Mouse (Mus musculus) G1E-ER4 (cell line): Measurements from ENCODE around the gene Serpinb9. TPM values are rescaled to one million over a fixed set of nuclear protein-coding genes. Genes with fewer than 3 reads are reported as not detected.

Source experiments
- GATA1 ChIP-seq: IDR thresholded peaks from one replicate; pipeline ENCODE4 v1.8.0; 2012; ENCODE audit warnings: low read length, inconsistent platforms
- polyA plus RNA-seq: library from polyadenylated mRNA; stranded (reverse); fragments of >175 nt; gene quantifications from 2 replicates; pipeline ENCODE4 v1.2.3, GENCODE M21; 2012

Gene Serpinb9
- polyA plus RNA-seq, 1 experiment: 0.11 TPM

DNA sequence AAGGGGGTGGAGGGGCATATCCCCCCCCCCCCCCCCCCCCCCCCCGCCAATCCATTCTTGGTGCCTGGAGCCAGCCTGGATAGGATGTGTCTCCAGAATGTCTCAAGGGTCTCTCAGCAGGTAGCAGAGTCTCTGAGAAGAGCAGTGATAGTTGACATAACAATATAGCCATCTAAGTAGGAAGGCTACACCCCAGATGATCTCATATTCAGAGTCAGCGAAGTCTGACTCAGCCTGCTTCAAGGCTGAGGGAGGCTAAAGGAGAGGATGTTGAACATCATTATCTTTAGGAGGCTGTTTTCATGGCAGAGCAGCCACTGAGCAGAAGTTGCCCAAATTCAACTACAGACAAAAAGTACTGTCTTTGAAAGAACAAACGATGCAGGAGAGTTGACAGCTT, 27.2 kb downstream of the Serpinb9 start:
- no peak for TF ChIP-seq GATA1

- no peak for TF ChIP-seq GATA1
Observed at GRCm38 (mm10) chr13:33035506-33035905, 32.5 kb downstream of the Serpinb9 start.

- TF ChIP-seq GATA1: no peak
Observed at GRCm38 (mm10) chr13:33043542-33043941, 40.5 kb downstream of the Serpinb9 start.

- TF ChIP-seq GATA1: peak; percentile 14
Observed at GRCm38 (mm10) chr13:33047234-33047633, 44.2 kb downstream of the Serpinb9 start.

DNA sequence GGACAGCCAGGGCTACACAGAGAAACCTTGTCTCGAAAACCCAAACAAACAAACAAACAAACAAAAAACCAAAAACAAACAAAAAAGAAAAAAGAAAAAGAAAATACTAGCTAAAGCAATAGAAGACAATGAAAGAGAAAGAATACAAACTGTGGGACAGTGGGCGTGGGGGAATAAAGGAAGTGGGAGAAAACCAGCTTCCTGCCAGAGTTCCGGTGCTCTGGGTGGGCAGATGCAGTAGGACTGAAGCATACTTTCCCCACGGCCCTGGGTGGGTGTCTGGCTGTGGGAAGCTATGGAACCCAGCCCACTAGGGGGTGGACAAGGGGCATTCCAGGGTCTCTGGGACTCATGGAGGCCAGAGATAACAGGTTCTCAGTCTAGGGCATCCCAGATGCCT, 45.1 kb downstream of the Serpinb9 start:
- TF ChIP-seq GATA1: no peak

DNA sequence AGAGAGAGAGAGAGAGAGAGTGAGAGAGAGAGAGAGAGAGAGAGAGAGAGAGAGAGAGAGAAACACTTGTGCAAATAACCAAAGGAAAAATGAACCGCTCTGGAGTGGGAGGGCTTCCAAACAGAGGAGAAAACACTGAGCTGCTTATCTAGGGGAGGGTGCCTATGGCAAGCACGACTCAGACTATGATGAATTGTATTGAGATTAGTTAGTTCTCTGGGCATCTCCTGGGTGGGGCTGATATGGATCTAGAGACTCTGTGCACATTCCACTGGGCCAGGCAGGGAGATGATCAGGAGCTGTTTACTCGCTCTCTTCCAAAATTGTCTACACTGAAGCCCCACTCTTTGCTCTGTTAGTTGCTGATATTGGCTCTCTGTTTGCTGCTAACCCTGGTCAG, 48.6 kb downstream of the Serpinb9 start:
- no peak for TF ChIP-seq GATA1

GRCm38 (mm10) chr13:33063048-33063447, 60.0 kb downstream of the Serpinb9 start:
- TF ChIP-seq GATA1: no peak

Other genes starting within 250 kb of the Serpinb9 start
- gene Mylk4, start 219.3 kb upstream of the Serpinb9 start, polyA plus RNA-seq: not detected in 2 replicates
- gene Wrnip1, start 201.2 kb upstream of the Serpinb9 start, polyA plus RNA-seq: 34.5 and 38.2 TPM in 2 replicates
- not detected in 2 replicates for gene D930007J09Rik, start 200.4 kb upstream of the Serpinb9 start, polyA plus RNA-seq
- not detected in 2 replicates for gene Serpinb1a, start 152.1 kb upstream of the Serpinb9 start, polyA plus RNA-seq
- not detected in 2 replicates for gene Serpinb1c, start 105.0 kb upstream of the Serpinb9 start, polyA plus RNA-seq
- not detected in 2 replicates for gene Serpinb6b, start 38.0 kb upstream of the Serpinb9 start, polyA plus RNA-seq
- not detected in 2 replicates for gene Serpinb9b, start 24.2 kb downstream of the Serpinb9 start, polyA plus RNA-seq
- not detected in 2 replicates for gene Serpinb1b, start 75.3 kb downstream of the Serpinb9 start, polyA plus RNA-seq
- gene Serpinb9c, start 156.5 kb downstream of the Serpinb9 start, polyA plus RNA-seq: 0.27 and 0.29 TPM in 2 replicates
- not detected in 2 replicates for gene Serpinb9d, start 189.7 kb downstream of the Serpinb9 start, polyA plus RNA-seq
- gene Serpinb9e, start 246.4 kb downstream of the Serpinb9 start, polyA plus RNA-seq: not detected in 2 replicates